Mouse (Mus musculus) heart, embryonic 15.5 days (tissue): ENCODE data around the gene Grrp1. TPM values are rescaled to one million over a fixed set of nuclear protein-coding genes. Genes with fewer than 3 reads are reported as not detected.
A peak's percentile ranks its signal among the peaks of the same experiment; 100 is the strongest.
"Not testable (repeated sequence)": the region's sequence is repeated elsewhere in the genome, so short reads cannot be mapped to it uniquely, and the experiment has no call there.

Experiments
- ATAC-seq: fragments of 200-750 bp; cut with Nextera tagmentation; replicated peaks from 2 replicates; pipeline ENCODE4 v1.8.0; 2017; ENCODE audit warnings: low read depth, moderate TSS enrichment; ENCODE audit not compliant: insufficient number of reproducible peaks, insufficient read depth, low FRiP score
- H3K27ac ChIP-seq: fragments of 300-500 bp; sonication (generic); 2 replicates; pipeline ENCODE4 v1.5.1; 2015; ENCODE audit warnings: mild to moderate bottlenecking, inconsistent platforms
- H3K27me3 ChIP-seq: fragments of 300-500 bp; sonication (generic); 2 replicates; pipeline ENCODE4 v1.6.1; 2015; ENCODE audit warnings: inconsistent platforms
- H3K36me3 ChIP-seq: fragments of 300-500 bp; sonication (generic); 2 replicates; pipeline ENCODE4 v1.6.1; 2015; ENCODE audit warnings: mild to moderate bottlenecking, inconsistent platforms
- H3K4me1 ChIP-seq: fragments of 300-500 bp; sonication (generic); replicated peaks from 2 replicates; pipeline ENCODE4 v1.6.1; 2015; ENCODE audit warnings: inconsistent platforms
- H3K4me2 ChIP-seq: fragments of 300-500 bp; sonication (generic); 2 replicates; pipeline ENCODE4 v1.6.1; 2015; ENCODE audit warnings: inconsistent platforms, mild to moderate bottlenecking, moderate library complexity
- H3K4me3 ChIP-seq: fragments of 300-500 bp; sonication (generic); 2 replicates; pipeline ENCODE4 v1.5.1; 2015; ENCODE audit warnings: mild to moderate bottlenecking, inconsistent platforms
- H3K9ac ChIP-seq: fragments of 300-500 bp; sonication (generic); 2 replicates; pipeline ENCODE4 v1.6.1; 2015; ENCODE audit warnings: mild to moderate bottlenecking, inconsistent platforms
- H3K9me3 ChIP-seq: fragments of 300-500 bp; sonication (generic); replicated peaks from 2 replicates; pipeline ENCODE4 v1.6.1; 2016; ENCODE audit warnings: inconsistent platforms
- WGBS: fragments of 180-500 bp; shearing (Covaris S2); methylation state at CpG from one replicate; pipeline ENCODE4 v1.1.7; 2015; ENCODE audit warnings: mixed read lengths; 5-methylcytosine and 5-hydroxymethylcytosine counted together
- polyA plus RNA-seq: library from polyadenylated mRNA; unstranded; fragments of >200 nt; fragmentation: Nextera tagmentation; extraction: Ambion mirVana; gene quantifications from 2 replicates; pipeline ENCODE4 v1.2.1, GENCODE M21; 2015

The Grrp1 gene
- polyA plus RNA-seq, 1 experiment from 2014 or later: 5.0 TPM

- Histone ChIP-seq H3K4me3 (peak overlapping the region; percentile 97), H3K9ac (peak overlapping the region; percentile 98), H3K27me3 (0 out of 2 replicates have a peak, but pooled peaks cover 5% of the 10 kb centered on the region), H3K4me2 (peak overlapping the region; percentile 83), H3K9me3 (no peaks in the 10 kb centered on the region), H3K36me3 (peaks cover 8% of the 10 kb centered on the region; the same call in 1 of the 2 replicates), H3K27ac (peak overlapping the region; percentile 100), H3K4me1 (peaks cover 51% of the 10 kb centered on the region)
- ATAC-seq: no peak
- WGBS: 38% methylated on average over 11 of the region's 11 CpGs
These were observed 34.7 kb upstream of the Grrp1 start for GRCm38 (mm10) chr4:134288397-134289256.

- H3K4me2 ChIP-seq: peak within 1 kb of the TSS; percentile 83
- H3K36me3 ChIP-seq: peaks cover 18% of the 10 kb centered on the region; the same call in 1 of the 2 replicates
- H3K9ac ChIP-seq: peak within 1 kb of the TSS; percentile 98
- peak within 1 kb of the TSS; percentile 97 for H3K4me3 ChIP-seq
- H3K27me3 ChIP-seq: 0 out of 2 replicates have a peak, but pooled peaks cover under 1% of the 10 kb centered on the region
- H3K27ac ChIP-seq: peak within 1 kb of the TSS; percentile 100
- peaks cover 43% of the 10 kb centered on the region for H3K4me1 ChIP-seq
- H3K9me3 ChIP-seq: no peaks in the 10 kb centered on the region
- under 1% methylated on average over 43 of the region's 43 CpGs for WGBS
- peak; percentile 69 for ATAC-seq
These were observed 33.7 kb upstream of the Grrp1 start, which contains the start of gene Pdik1l for GRCm38 (mm10) chr4:134287575-134288025. TSS of gene Pdik1l (minus strand) at chr4:134287895.

DNA sequence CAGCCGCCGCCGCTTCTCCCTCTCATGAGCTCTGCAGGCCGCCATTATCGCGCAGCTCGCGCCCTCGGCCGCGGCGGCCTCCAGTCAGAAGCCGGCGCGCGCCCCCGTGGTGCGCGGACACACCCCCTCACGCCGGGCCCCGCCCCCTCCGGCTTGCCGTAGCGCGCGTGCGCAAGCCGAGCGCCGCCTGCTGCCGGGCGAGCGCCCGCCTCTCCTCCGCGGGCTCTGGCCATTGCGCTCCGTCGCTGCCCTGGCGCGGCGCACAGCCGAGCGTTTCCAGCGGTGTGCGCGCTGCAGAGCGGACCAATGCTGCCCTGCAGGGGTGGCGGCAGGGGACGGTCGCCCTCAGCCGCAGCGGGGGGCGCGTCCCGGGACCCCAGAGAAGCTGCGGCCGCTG lies 33.3 kb upstream of the Grrp1 start:
- H3K27me3 ChIP-seq: no peaks in the 10 kb centered on the region
- peak overlapping the region; percentile 97 for H3K4me3 ChIP-seq
- H3K36me3 ChIP-seq: peaks cover 23% of the 10 kb centered on the region; the same call in 1 of the 2 replicates
- H3K9ac ChIP-seq: peak overlapping the region; percentile 98
- WGBS: under 1% methylated on average over 59 of the region's 59 CpGs
- peaks cover 39% of the 10 kb centered on the region for H3K4me1 ChIP-seq
- H3K27ac ChIP-seq: peak overlapping the region; percentile 100
- no peaks in the 10 kb centered on the region for H3K9me3 ChIP-seq
- H3K4me2 ChIP-seq: peak overlapping the region; percentile 83
- ATAC-seq: peak; percentile 93

- peak; percentile 34 for ATAC-seq
- H3K4me2 ChIP-seq: peak overlapping the region; percentile 76
- peaks cover 28% of the 10 kb centered on the region for H3K36me3 ChIP-seq
- H3K27me3 ChIP-seq: no peaks in the 10 kb centered on the region
- peak overlapping the region; percentile 97 for H3K4me3 ChIP-seq
- peak overlapping the region; percentile 81 for H3K27ac ChIP-seq
- peak overlapping the region; percentile 90 for H3K9ac ChIP-seq
- no peaks in the 10 kb centered on the region for H3K9me3 ChIP-seq
- 2% methylated on average over 56 of the region's 59 CpGs for WGBS
- peaks cover 33% of the 10 kb centered on the region for H3K4me1 ChIP-seq
These were observed 32.6 kb upstream of the Grrp1 start for GRCm38 (mm10) chr4:134286226-134287167.

- Histone ChIP-seq H3K27me3 (no peaks in the 10 kb centered on the region), H3K36me3 (peaks cover 39% of the 10 kb centered on the region), H3K9me3 (no peaks in the 10 kb centered on the region), H3K4me2 (no peak overlapping the region), H3K9ac (no peak overlapping the region), H3K27ac (no peak overlapping the region), H3K4me1 (peaks cover 33% of the 10 kb centered on the region), H3K4me3 (no peak overlapping the region)
- ATAC-seq: no peak
- WGBS: 61% methylated on average over 2 of the region's 2 CpGs
These were observed 31.0 kb upstream of the Grrp1 start for GRCm38 (mm10) chr4:134284942-134285341.

DNA sequence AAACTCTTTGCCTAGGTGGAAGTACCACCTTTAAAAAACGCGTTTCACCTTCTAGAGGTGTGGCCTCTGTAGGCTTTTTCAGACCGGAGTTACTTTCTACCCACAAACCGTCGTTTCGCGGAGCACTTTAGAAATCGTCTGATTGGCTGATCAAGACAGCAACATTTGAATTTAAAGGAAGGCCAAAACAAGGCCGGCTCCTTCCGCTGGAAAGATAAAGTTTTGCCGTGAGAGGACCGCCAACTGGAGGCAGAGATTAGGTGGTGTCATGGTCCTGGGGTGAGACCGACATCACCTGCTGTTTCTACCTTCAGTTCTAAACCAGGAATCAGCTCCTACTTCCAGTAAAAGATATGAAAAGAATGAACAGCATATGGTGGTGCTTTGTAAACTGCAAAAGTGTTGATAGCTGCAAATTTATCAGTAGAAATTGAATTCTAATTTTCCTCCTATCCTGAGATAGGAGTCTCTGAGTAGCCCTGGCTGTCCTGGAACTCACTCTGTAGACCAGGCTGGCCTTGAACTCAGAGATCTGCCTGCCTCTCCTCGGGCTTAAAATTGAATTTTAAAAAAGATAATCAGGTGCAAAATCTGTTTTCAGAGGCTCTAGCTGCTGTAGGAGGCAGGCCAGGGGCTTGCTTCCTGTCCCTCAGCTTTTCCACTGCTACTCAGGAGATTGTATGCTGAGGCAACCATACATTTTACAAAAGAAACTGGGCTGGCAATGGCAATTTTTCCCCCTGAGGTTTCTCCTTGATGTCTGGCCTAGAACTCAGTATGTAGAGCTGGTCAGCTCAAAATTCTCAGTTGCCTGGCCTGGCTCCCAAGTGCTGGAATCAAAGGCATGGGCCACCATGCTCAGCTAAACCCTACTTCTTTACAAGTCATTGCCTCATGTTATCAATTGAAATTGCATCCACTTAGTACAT lies 19.8 kb upstream of the Grrp1 start:
- Histone ChIP-seq H3K4me2 (peak overlapping the region; percentile 53), H3K27ac (peak overlapping the region; percentile 15; the same call in 1 of the 2 replicates), H3K27me3 (no peaks in the 10 kb centered on the region), H3K4me1 (peaks cover 10% of the 10 kb centered on the region; the same call in 1 of the 2 replicates), H3K9me3 (no peaks in the 10 kb centered on the region), H3K9ac (peak overlapping the region; percentile 29; the same call in 1 of the 2 replicates), H3K36me3 (peaks cover 18% of the 10 kb centered on the region; the same call in 1 of the 2 replicates), H3K4me3 (peak overlapping the region; percentile 32)
- WGBS: 2% methylated on average over 14 of the region's 14 CpGs
- 0 out of 2 replicates have a peak, but pooled peaks have one; percentile 31 for ATAC-seq

DNA sequence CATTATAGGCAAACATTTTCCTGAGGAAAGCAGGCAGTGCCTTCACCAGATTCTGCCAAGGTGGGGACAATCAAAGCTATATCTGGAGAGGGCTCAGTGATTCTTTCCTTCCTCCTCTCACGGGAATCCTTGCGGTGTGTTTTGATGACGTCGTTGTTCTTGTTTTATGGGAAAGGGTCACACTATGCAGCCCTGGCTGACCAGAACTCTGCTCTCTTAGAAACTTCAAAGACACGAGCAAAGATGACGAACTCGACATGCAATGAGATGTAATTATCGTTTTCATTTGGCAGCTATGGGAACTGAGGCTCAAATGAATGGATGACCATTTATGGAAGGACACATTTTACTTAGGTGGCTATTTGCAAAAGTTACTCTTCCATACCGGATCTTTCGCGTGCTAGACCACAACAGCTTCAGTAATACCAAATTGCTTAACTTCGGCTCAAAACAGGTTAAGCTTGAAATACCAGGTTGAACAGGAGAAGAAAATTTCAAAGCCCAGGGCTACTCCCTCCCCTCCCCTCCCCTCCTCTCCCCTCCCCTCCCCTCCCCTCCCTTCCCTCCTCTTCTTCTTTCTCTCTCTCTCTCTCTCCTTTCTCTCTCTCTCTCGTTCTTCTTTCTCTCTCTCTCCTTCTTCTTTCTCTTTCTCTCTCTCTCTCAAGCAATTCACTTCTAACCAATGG lies 19.0 kb upstream of the Grrp1 start:
- Histone ChIP-seq H3K36me3 (peaks cover 11% of the 10 kb centered on the region; the same call in 1 of the 2 replicates), H3K27me3 (no peaks in the 10 kb centered on the region), H3K4me1 (peaks cover 10% of the 10 kb centered on the region; the same call in 1 of the 2 replicates), H3K4me2 (peak overlapping the region; percentile 53), H3K9me3 (no peaks in the 10 kb centered on the region), H3K27ac (no peak overlapping the region), H3K4me3 (peak overlapping the region; percentile 32), H3K9ac (peak overlapping the region; percentile 0; the same call in 1 of the 2 replicates)
- 18% methylated on average over 12 of the region's 13 CpGs for WGBS
- ATAC-seq: no peak

GRCm38 (mm10) chr4:134271979-134272378 lies 18.1 kb upstream of the Grrp1 start:
- Histone ChIP-seq H3K4me3 (no peak overlapping the region), H3K9me3 (no peaks in the 10 kb centered on the region), H3K27ac (no peak overlapping the region), H3K36me3 (peaks cover 5% of the 10 kb centered on the region; the same call in 1 of the 2 replicates), H3K4me2 (no peak overlapping the region), H3K4me1 (peaks cover 10% of the 10 kb centered on the region; the same call in 1 of the 2 replicates), H3K9ac (no peak overlapping the region), H3K27me3 (no peaks in the 10 kb centered on the region)
- 84% methylated on average over 7 of the region's 7 CpGs for WGBS
- ATAC-seq: no peak

DNA sequence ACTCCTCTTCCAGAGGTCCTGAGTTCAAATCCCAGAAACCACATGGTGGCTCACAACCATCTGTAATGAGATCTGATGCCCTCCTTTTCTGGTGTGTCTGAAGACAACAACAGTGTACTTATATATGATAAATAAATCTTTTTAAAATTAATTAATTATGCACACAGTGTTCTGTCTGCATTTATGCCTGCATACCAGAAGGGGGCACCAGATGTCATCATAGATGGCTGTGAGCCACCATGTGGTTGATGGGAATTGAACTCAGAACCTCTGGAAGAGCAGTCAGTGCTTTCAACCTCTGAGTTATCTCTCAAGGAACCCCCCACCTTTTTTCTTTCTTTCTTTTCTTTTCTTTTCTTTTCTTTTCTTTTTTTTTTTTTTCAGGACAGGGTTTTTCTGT lies 15.7 kb upstream of the Grrp1 start:
- H3K27ac ChIP-seq, H3K9ac ChIP-seq, H3K27me3 ChIP-seq, ATAC-seq, H3K36me3 ChIP-seq, H3K4me3 ChIP-seq, H3K9me3 ChIP-seq, H3K4me2 ChIP-seq: not testable (repeated sequence)
- H3K4me1 ChIP-seq: peaks cover 10% of the 10 kb centered on the region; the same call in 1 of the 2 replicates
